Mouse (Mus musculus) megakaryocyte, embryonic 14.5 days (primary cell): ENCODE results near the gene Pgap2.

Experiments
- FLI1 ChIP-seq: IDR thresholded peaks from 2 replicates; pipeline ENCODE4 v1.6.1; 2012; ENCODE audit warnings: low read length, inconsistent platforms, mixed read lengths
- GATA1 ChIP-seq: IDR thresholded peaks from 3 replicates; pipeline ENCODE4 v1.6.1; 2012; ENCODE audit warnings: mixed read lengths, low read length, inconsistent platforms, borderline replicate concordance

DNA sequence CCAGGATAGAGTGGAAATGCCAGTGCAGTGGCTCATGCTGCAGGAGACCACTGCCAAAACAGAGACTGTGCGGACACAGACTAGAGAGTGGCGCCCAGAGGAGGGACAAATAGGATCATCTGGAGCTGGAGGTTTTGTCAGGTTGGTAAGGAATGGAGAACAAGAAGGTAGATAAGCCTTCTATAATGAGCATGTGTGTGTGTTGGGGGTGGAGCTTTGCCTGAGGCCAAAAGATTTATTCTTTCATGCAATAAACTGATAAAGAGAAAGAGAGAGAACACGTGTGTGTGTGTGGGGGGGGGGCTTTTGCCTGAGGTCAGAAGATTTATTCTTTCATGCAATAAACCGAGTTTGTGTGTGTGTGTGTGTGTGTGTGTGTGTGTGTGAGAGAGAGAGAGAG is 23.1 kb downstream of the Pgap2 start:
- TF ChIP-seq GATA1: no peak
- no peak for TF ChIP-seq FLI1
